Mouse (Mus musculus): ENCODE results near the gene Itgal.

GRCm38 (mm10) chr7:127358472-127358871, 62.4 kb downstream of the Itgal start:
- TF ChIP-seq GATA1 (IDR thresholded peaks at IDR 0.05; ENCODE audit: borderline replicate concordance, low read length) (no peak), FLI1 (IDR thresholded peaks at IDR 0.05; ENCODE audit: low read length) (no peak)

Measured in megakaryocyte, embryonic 14.5 days (primary cell).